Mouse (Mus musculus) limb, embryonic 11.5 days (tissue): ENCODE data around the gene Zfp791. TPM values are rescaled to one million over a fixed set of nuclear protein-coding genes. Genes with fewer than 3 reads are reported as not detected.
A peak's percentile ranks its signal among the peaks of the same experiment; 100 is the strongest.
"Not testable (repeated sequence)": the region's sequence is repeated elsewhere in the genome, so short reads cannot be mapped to it uniquely, and the experiment has no call there.

Experiments used
- ATAC-seq: fragments of 200-750 bp; cut with Nextera tagmentation; 2 replicates; pipeline ENCODE4 v1.8.0; 2017; ENCODE audit warnings: low read depth; ENCODE audit not compliant: insufficient number of reproducible peaks, low FRiP score, low TSS enrichment
- DNase-seq: peaks from one replicate; pipeline ENCODE4 v3.0.0-alpha.2; 2015; ENCODE audit warnings: low spot score
- H3K27ac ChIP-seq: fragments of 300-500 bp; sonication (generic); replicated peaks from 2 replicates; pipeline ENCODE4 v1.5.1; 2014; ENCODE audit warnings: low read depth, mild to moderate bottlenecking, low read length
- H3K27me3 ChIP-seq: fragments of 300-500 bp; sonication (generic); 2 replicates; pipeline ENCODE4 v1.6.1; 2014; ENCODE audit warnings: mild to moderate bottlenecking, low read length, mixed read lengths; ENCODE audit not compliant: control insufficient read depth, insufficient read depth
- H3K36me3 ChIP-seq: fragments of 300-500 bp; sonication (generic); 2 replicates; pipeline ENCODE4 v1.6.1; 2014; ENCODE audit warnings: mild to moderate bottlenecking, low read length, moderate library complexity, mixed read lengths; ENCODE audit not compliant: control insufficient read depth, insufficient read depth
- H3K4me1 ChIP-seq: fragments of 300-500 bp; sonication (generic); 2 replicates; pipeline ENCODE4 v1.6.1; 2014; ENCODE audit warnings: low read length, mixed read lengths; ENCODE audit not compliant: control insufficient read depth, insufficient read depth
- H3K4me2 ChIP-seq: fragments of 300-500 bp; sonication (generic); 2 replicates; pipeline ENCODE4 v1.6.1; 2014; ENCODE audit warnings: low read depth, mild to moderate bottlenecking, moderate library complexity; ENCODE audit not compliant: severe bottlenecking
- H3K4me3 ChIP-seq: fragments of 300-500 bp; sonication (generic); 2 replicates; pipeline ENCODE4 v1.5.1; 2014; ENCODE audit warnings: low read depth, low read length
- H3K9ac ChIP-seq: fragments of 300-500 bp; sonication (generic); 2 replicates; pipeline ENCODE4 v1.6.1; 2014; ENCODE audit warnings: mild to moderate bottlenecking, low read length
- H3K9me3 ChIP-seq: fragments of 300-500 bp; sonication (generic); 2 replicates; pipeline ENCODE4 v1.6.1; 2016; ENCODE audit warnings: low read length; ENCODE audit not compliant: control insufficient read depth
- WGBS: fragments of 180-500 bp; shearing (Covaris S2); extraction: QIAGEN DNeasy Blood & Tissue Kit; methylation state at CpG from one replicate; pipeline ENCODE4 v1.1.7; 2014; 5-methylcytosine and 5-hydroxymethylcytosine counted together
- polyA plus RNA-seq: library from polyadenylated mRNA; unstranded; fragments of >200 nt; fragmentation: Nextera tagmentation; extraction: Ambion mirVana; gene quantifications from 2 replicates; pipeline ENCODE4 v1.2.1, GENCODE M21; 2014

The Zfp791 gene
- polyA plus RNA-seq, 1 experiment from 2014 or later = 2.1 TPM

- ATAC-seq (no peak), DNase-seq (no peak)
- WGBS = 92% methylated on average over 13 of the region's 13 CpGs
- Histone ChIP-seq H3K27me3 (no peaks in the 10 kb centered on the region), H3K4me1 (no peaks in the 10 kb centered on the region), H3K9ac (no peak overlapping the region), H3K4me2 (no peak overlapping the region), H3K36me3 (peaks cover 15% of the 10 kb centered on the region), H3K27ac (no peak overlapping the region), H3K4me3 (no peak overlapping the region), H3K9me3 (no peaks in the 10 kb centered on the region)
Observed at GRCm38 (mm10) chr8:85095051-85095450, 27.8 kb downstream of the Zfp791 start.

DNA sequence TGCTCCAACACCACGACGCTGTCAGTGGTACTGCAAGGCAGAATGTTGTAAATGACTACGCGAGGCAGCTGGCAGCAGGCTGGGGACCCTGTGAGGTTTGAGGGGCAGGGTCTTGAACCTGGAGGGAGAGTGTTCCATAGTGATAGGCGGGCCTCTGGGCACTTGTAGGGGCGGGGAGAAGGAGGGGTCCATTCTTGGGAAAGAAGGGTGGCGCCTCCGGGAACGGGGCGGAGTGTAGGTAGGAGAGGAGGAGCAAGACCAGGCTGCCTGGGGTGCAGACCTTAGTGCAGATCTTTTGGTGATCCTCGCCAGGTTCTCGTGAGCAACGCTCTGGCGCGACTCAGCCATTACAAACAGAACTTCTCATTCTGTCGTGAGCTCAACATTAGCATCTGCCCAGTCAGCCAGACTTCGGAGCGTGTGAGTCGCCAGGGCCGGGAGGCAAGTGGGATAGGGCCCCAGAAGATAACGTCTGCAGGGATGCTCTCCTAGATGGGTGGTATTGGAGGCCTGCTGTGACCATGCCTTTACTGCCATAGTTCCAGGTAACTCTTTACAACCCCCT is 31.3 kb downstream of the Zfp791 start:
- no peaks in the 10 kb centered on the region for H3K9me3 ChIP-seq
- H3K36me3 ChIP-seq = peaks cover 10% of the 10 kb centered on the region; the same call in 1 of the 2 replicates
- no peak overlapping the region for H3K27ac ChIP-seq
- H3K27me3 ChIP-seq = no peaks in the 10 kb centered on the region
- 29% methylated on average over 21 of the region's 21 CpGs for WGBS
- ATAC-seq (no peak), DNase-seq (no peak)
- H3K4me2 ChIP-seq = no peak overlapping the region
- H3K4me3 ChIP-seq = no peak overlapping the region
- H3K4me1 ChIP-seq = no peaks in the 10 kb centered on the region
- H3K9ac ChIP-seq = no peak overlapping the region

DNA sequence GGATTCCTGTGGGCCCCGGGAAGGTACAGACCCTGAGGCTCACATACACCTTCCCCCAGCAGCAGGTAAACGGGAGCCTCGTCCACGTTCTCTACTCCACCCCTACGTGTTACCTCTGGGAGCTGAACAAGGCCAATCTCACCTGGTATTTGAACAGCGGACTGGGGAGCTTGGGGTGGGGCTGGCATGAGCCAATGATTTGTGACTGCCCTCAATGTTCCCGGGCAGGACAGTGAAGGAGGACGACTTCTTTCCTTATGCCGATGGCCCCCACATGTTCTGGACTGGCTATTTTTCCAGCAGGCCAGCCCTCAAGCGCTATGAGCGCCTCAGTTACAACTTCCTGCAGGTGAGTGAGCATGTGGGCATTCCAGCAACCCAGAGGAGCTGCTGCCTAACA is 32.0 kb downstream of the Zfp791 start:
- no peaks in the 10 kb centered on the region for H3K9me3 ChIP-seq
- DNase-seq (no peak), ATAC-seq (no peak)
- H3K4me3 ChIP-seq = no peak overlapping the region
- H3K27ac ChIP-seq = no peak overlapping the region
- no peaks in the 10 kb centered on the region for H3K4me1 ChIP-seq
- 91% methylated on average over 11 of the region's 11 CpGs for WGBS
- peaks cover 7% of the 10 kb centered on the region for H3K36me3 ChIP-seq
- H3K9ac ChIP-seq = no peak overlapping the region
- no peaks in the 10 kb centered on the region for H3K27me3 ChIP-seq
- H3K4me2 ChIP-seq = no peak overlapping the region

DNA sequence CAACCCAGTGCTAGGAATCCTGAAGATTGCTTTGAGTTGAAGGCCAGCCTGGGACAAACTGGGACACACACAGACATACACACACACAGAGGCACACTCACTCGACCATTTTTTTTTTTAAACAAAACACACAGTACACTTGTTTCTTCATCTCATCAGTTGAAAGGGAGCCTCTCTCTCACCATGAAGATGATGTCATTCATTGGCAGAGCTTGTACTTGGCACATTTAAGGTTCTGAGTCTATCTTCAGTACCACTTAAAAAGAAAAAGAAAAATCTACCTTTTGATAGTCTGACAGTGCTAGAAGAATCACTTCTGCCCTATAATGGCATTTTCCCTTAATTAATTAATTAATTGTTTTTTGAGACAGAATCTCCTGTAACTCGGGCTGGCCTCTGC is 34.1 kb downstream of the Zfp791 start:
- H3K4me3 ChIP-seq = no peak overlapping the region
- no peak overlapping the region for H3K27ac ChIP-seq
- 85% methylated on average over 2 of the region's 2 CpGs for WGBS
- peaks cover 2% of the 10 kb centered on the region; the same call in 1 of the 2 replicates for H3K4me1 ChIP-seq
- ATAC-seq (no peak), DNase-seq (no peak)
- H3K36me3 ChIP-seq = peaks cover 10% of the 10 kb centered on the region
- H3K9ac ChIP-seq = no peak overlapping the region
- no peaks in the 10 kb centered on the region for H3K9me3 ChIP-seq
- H3K4me2 ChIP-seq = no peak overlapping the region
- no peaks in the 10 kb centered on the region for H3K27me3 ChIP-seq

DNA sequence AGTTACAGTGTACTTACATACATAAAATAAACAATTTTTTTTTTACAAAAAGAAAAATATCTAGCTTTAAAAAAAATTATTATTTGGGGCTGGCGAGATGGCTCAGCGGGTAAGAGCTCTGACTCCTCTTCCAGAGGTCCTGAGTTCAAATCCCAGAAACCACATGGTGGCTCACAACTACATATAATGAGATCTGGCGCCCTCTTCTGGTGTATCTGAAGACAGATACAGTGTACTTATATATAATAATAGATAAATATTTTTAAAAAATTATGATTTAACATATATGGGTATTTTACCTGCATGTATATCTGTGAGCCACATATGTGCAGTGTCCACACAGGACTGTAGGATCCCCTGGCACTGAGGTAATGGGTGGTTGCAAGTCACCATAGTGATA is 36.7 kb downstream of the Zfp791 start:
- Histone ChIP-seq H3K27ac (no peak overlapping the region), H3K9me3 (no peaks in the 10 kb centered on the region), H3K36me3 (peaks cover 6% of the 10 kb centered on the region), H3K4me1 (peaks cover 9% of the 10 kb centered on the region; the same call in 1 of the 2 replicates), H3K27me3 (no peaks in the 10 kb centered on the region), H3K9ac (no peak overlapping the region), H3K4me3 (no peak overlapping the region), H3K4me2 (no peak overlapping the region)
- 79% methylated on average over 3 of the region's 3 CpGs for WGBS
- DNase-seq (no peak), ATAC-seq (no peak)

GRCm38 (mm10) chr8:85084633-85085032 is 38.3 kb downstream of the Zfp791 start:
- ATAC-seq (no peak), DNase-seq (no peak)
- Histone ChIP-seq H3K4me1 (peaks cover 12% of the 10 kb centered on the region; the same call in 1 of the 2 replicates), H3K4me2 (no peak overlapping the region), H3K4me3 (no peak overlapping the region), H3K9ac (no peak overlapping the region), H3K27me3 (no peaks in the 10 kb centered on the region), H3K36me3 (peaks cover 5% of the 10 kb centered on the region), H3K9me3 (no peaks in the 10 kb centered on the region), H3K27ac (no peak overlapping the region)
- WGBS = 84% methylated on average over 8 of the region's 8 CpGs

- no peak within 1 kb of the TSS for H3K27ac ChIP-seq
- peak within 1 kb of the TSS; percentile 55 for H3K4me3 ChIP-seq
- peak; percentile 84 for ATAC-seq
- H3K36me3 ChIP-seq = peaks cover 3% of the 10 kb centered on the region
- H3K4me2 ChIP-seq = peak within 1 kb of the TSS; percentile 66
- peak within 1 kb of the TSS; percentile 72 for H3K9ac ChIP-seq
- peak; percentile 83 for DNase-seq
- peaks cover 12% of the 10 kb centered on the region; the same call in 1 of the 2 replicates for H3K4me1 ChIP-seq
- no peaks in the 10 kb centered on the region for H3K27me3 ChIP-seq
- WGBS = under 1% methylated on average over 30 of the region's 30 CpGs
- no peaks in the 10 kb centered on the region for H3K9me3 ChIP-seq
Observed at GRCm38 (mm10) chr8:85083108-85083813, 39.6 kb downstream of the Zfp791 start, which contains the start of gene Man2b1. Man2b1 (plus strand) TSS chr8:85083270.

DNA sequence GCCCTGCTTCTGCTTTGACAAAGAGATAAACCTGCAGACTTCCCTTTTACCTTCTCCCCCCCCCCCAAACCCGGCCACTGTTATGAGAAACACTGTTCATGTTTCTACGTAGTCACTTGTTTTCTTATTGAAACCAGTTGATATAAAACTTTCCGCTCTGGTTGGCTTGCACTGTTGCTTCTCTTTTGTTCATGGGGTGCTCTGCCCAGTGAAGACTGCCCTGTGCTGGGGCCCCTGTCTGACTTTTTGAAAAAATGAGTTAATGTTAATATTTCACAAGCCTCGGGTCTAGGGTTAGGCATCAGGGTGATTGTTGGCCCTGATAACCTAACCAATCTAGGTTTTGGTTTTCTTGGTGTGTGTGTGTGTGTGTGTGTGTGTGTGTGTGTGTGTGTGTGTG is 40.7 kb downstream of the Zfp791 start:
- DNase-seq, H3K36me3 ChIP-seq, H3K9me3 ChIP-seq, H3K27me3 ChIP-seq, ATAC-seq, H3K4me3 ChIP-seq, H3K27ac ChIP-seq, H3K9ac ChIP-seq, H3K4me2 ChIP-seq: not testable (repeated sequence)
- WGBS = 92% methylated on average over 4 of the region's 4 CpGs
- H3K4me1 ChIP-seq = peaks cover 12% of the 10 kb centered on the region; the same call in 1 of the 2 replicates
